Mouse (Mus musculus): ENCODE data around the gene Mapk11. TPM values are rescaled to one million over a fixed set of nuclear protein-coding genes. Genes with fewer than 3 reads are reported as not detected.

The Mapk11 gene
- polyA plus RNA-seq, 2 experiments: 7.0 to 13.4 TPM

DNA sequence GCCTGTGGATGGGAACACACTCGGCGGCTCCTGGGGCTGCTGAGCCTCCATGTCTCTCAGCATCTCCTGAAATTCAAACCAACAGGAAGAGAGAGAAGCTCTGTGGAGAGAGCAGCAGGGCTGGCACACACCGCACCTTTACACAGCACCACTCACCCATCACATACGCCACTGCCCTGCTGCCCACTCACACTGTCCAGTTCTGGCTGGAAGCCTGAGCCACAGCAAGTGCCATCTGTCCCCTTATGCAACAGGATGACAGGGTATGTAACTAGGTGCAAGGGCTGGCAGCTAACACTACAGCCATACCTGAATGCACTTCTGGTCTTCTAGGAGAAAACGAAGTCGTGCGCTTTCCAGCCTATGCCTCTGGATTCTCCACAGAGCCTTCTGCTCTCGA, 45.0 kb downstream of the Mapk11 start:
- DNase-seq (ENCODE audit: low spot score): no peak
- no peak for ATAC-seq (ENCODE audit: low FRiP score, low read depth)

DNA sequence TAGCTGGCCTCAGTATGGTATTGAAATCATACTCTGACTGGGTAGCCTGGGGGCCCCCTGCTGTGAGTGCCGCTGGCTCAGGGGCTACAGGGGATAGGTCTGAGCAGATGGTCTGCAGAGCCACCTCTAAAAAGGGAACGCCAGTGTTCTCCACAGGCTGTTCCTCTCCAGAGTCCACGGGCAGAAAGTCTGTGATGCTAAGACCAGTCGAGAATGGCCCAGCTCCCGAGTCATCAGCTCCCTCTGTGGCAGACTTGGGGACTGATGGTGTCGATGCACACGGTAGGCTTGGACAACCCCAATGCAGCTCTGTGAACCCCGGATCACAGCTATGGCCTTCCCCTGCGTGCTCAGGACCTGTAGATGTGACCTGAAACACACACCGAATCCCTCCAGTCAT, 45.5 kb downstream of the Mapk11 start:
- H3K27ac ChIP-seq (replicated peaks; ENCODE audit: low read depth, low read length): no peak overlapping the region
- no peak overlapping the region for H3K9ac ChIP-seq (ENCODE audit: low read depth, low read length, severe bottlenecking)
- H3K4me3 ChIP-seq (replicated peaks; ENCODE audit: low read length): no peak overlapping the region
- no peak for DNase-seq (ENCODE audit: low spot score)
- no peaks in the 10 kb centered on the region for H3K4me1 ChIP-seq (ENCODE audit: control insufficient read depth, insufficient read depth, low read length)
- no peak for TF ChIP-seq POLR2A (IDR thresholded peaks at IDR 0.05; ENCODE audit: borderline replicate concordance, extremely low read depth, insufficient read depth, insufficient read length)
- no peak for ATAC-seq (ENCODE audit: low FRiP score, low read depth)
- 90% methylated on average over 10 of the region's 10 CpGs for WGBS
- no peak overlapping the region for H3K4me2 ChIP-seq (replicated peaks; ENCODE audit: low read depth, low read length, severe bottlenecking)
- peaks cover 95% of the 10 kb centered on the region for H3K36me3 ChIP-seq (ENCODE audit: control insufficient read depth, insufficient read depth, low read length)
- no peaks in the 10 kb centered on the region for H3K27me3 ChIP-seq (ENCODE audit: control insufficient read depth, insufficient read depth, low read length)
- no peaks in the 10 kb centered on the region for H3K9me3 ChIP-seq (ENCODE audit: control insufficient read depth, low read length)

More for the DNA sequence above, 45.0 kb downstream of the Mapk11 start:
- H3K4me3 ChIP-seq (replicated peaks; ENCODE audit: low read length): no peak overlapping the region
- no peaks in the 10 kb centered on the region for H3K9me3 ChIP-seq (ENCODE audit: control insufficient read depth, low read length)
- no peak overlapping the region for H3K4me2 ChIP-seq (replicated peaks; ENCODE audit: low read depth, low read length, severe bottlenecking)
- no peaks in the 10 kb centered on the region for H3K27me3 ChIP-seq (ENCODE audit: control insufficient read depth, insufficient read depth, low read length)
- H3K27ac ChIP-seq (replicated peaks; ENCODE audit: low read depth, low read length): no peak overlapping the region
- no peak for TF ChIP-seq POLR2A (IDR thresholded peaks at IDR 0.05; ENCODE audit: borderline replicate concordance, extremely low read depth, insufficient read depth, insufficient read length)
- 96% methylated on average over 8 of the region's 8 CpGs for WGBS
- no peak overlapping the region for H3K9ac ChIP-seq (ENCODE audit: low read depth, low read length, severe bottlenecking)
- peaks cover 95% of the 10 kb centered on the region for H3K36me3 ChIP-seq (ENCODE audit: control insufficient read depth, insufficient read depth, low read length)
- no peaks in the 10 kb centered on the region for H3K4me1 ChIP-seq (ENCODE audit: control insufficient read depth, insufficient read depth, low read length)

DNA sequence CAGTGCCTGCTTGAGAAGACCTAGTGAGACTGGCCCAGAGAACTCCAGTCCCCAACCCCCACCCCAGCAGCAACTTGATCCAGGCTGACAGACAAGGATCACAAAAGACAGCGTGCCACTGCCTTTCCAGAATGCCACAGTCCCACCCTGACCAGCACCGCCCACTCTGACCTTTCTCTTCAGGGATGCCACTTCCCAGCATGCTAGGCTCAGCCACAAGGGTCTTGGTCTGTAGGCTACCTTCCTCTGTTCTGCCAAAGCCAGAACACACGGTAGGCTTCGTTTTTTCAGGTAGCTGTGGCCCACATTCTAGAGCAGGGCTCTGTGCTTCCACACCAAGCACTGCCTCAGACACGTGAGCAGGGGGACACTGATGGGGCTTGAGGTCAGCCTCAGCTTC, 46.8 kb downstream of the Mapk11 start:
- no peaks in the 10 kb centered on the region for H3K27me3 ChIP-seq (ENCODE audit: control insufficient read depth, insufficient read depth, low read length)
- H3K27ac ChIP-seq (replicated peaks; ENCODE audit: low read depth, low read length): no peak overlapping the region
- ATAC-seq (ENCODE audit: low FRiP score, low read depth) (no peak), DNase-seq (ENCODE audit: low spot score) (no peak)
- H3K9me3 ChIP-seq (ENCODE audit: control insufficient read depth, low read length): no peaks in the 10 kb centered on the region
- no peak overlapping the region for H3K4me2 ChIP-seq (replicated peaks; ENCODE audit: low read depth, low read length, severe bottlenecking)
- H3K36me3 ChIP-seq (ENCODE audit: control insufficient read depth, insufficient read depth, low read length): peaks cover 95% of the 10 kb centered on the region
- WGBS: 83% methylated on average over 5 of the region's 5 CpGs
- H3K4me3 ChIP-seq (replicated peaks; ENCODE audit: low read length): no peak overlapping the region
- no peak for TF ChIP-seq POLR2A (IDR thresholded peaks at IDR 0.05; ENCODE audit: borderline replicate concordance, extremely low read depth, insufficient read depth, insufficient read length)
- no peak overlapping the region for H3K9ac ChIP-seq (ENCODE audit: low read depth, low read length, severe bottlenecking)
- no peaks in the 10 kb centered on the region for H3K4me1 ChIP-seq (ENCODE audit: control insufficient read depth, insufficient read depth, low read length)

DNA sequence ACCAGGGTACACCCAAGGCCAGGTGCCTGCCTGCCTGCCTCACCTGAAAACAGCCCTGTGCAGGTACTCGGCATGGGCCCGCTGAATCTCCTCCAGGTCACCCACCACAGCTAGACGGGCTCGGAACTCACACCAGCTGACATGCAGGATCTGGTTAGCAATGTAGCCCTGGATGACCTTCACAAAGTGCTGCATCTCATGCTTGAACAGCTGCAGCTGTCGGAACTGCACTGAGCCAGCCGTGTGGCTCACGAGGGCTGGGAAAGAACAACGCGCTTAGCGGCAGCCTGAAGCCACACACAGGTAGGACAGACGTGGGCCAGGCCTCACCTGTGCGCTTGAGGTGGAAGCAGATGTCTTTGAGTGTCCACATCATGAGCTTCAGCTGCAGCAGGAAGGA, 48.6 kb downstream of the Mapk11 start:
- TF ChIP-seq POLR2A (IDR thresholded peaks at IDR 0.05; ENCODE audit: borderline replicate concordance, extremely low read depth, insufficient read depth, insufficient read length): no peak
- Histone ChIP-seq H3K4me1 (ENCODE audit: control insufficient read depth, insufficient read depth, low read length) (no peaks in the 10 kb centered on the region), H3K27ac (replicated peaks; ENCODE audit: low read depth, low read length) (no peak overlapping the region), H3K36me3 (ENCODE audit: control insufficient read depth, insufficient read depth, low read length) (peaks cover 95% of the 10 kb centered on the region), H3K27me3 (ENCODE audit: control insufficient read depth, insufficient read depth, low read length) (no peaks in the 10 kb centered on the region), H3K9ac (ENCODE audit: low read depth, low read length, severe bottlenecking) (no peak overlapping the region), H3K9me3 (ENCODE audit: control insufficient read depth, low read length) (no peaks in the 10 kb centered on the region), H3K4me3 (replicated peaks; ENCODE audit: low read length) (no peak overlapping the region), H3K4me2 (replicated peaks; ENCODE audit: low read depth, low read length, severe bottlenecking) (no peak overlapping the region)
- DNase-seq (ENCODE audit: low spot score) (no peak), ATAC-seq (ENCODE audit: low FRiP score, low read depth) (no peak)
- WGBS: 98% methylated on average over 12 of the region's 12 CpGs

DNA sequence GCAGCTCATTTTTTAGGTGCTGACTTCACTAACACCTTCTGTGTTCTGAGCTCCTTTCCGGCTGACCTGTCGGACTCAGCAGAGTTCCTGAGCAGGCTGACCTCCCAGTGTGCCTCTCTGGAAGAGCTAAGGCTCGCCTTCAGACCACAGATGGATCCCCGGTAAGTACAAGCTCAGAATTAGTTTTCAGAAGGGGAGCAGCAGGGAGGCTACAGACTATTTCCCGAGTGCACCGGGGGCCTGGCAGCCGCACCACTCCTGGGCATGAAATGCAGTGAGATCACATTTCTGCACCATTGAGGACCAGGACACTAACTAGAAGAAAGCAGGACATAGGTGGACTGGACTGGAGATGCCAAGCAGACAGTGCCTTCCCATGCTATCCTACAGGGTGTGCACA, 50.8 kb downstream of the Mapk11 start:
- Histone ChIP-seq H3K27me3 (ENCODE audit: control insufficient read depth, insufficient read depth, low read length) (no peaks in the 10 kb centered on the region), H3K9me3 (ENCODE audit: control insufficient read depth, low read length) (no peaks in the 10 kb centered on the region), H3K9ac (ENCODE audit: low read depth, low read length, severe bottlenecking) (no peak overlapping the region), H3K4me2 (replicated peaks; ENCODE audit: low read depth, low read length, severe bottlenecking) (no peak overlapping the region), H3K4me3 (replicated peaks; ENCODE audit: low read length) (no peak overlapping the region), H3K27ac (replicated peaks; ENCODE audit: low read depth, low read length) (no peak overlapping the region), H3K4me1 (ENCODE audit: control insufficient read depth, insufficient read depth, low read length) (no peaks in the 10 kb centered on the region), H3K36me3 (ENCODE audit: control insufficient read depth, insufficient read depth, low read length) (peaks cover 99% of the 10 kb centered on the region)
- DNase-seq (ENCODE audit: low spot score): no peak
- TF ChIP-seq POLR2A (IDR thresholded peaks at IDR 0.05; ENCODE audit: borderline replicate concordance, extremely low read depth, insufficient read depth, insufficient read length): no peak
- WGBS: 89% methylated on average over 7 of the region's 7 CpGs
- ATAC-seq (ENCODE audit: low FRiP score, low read depth): no peak

DNA sequence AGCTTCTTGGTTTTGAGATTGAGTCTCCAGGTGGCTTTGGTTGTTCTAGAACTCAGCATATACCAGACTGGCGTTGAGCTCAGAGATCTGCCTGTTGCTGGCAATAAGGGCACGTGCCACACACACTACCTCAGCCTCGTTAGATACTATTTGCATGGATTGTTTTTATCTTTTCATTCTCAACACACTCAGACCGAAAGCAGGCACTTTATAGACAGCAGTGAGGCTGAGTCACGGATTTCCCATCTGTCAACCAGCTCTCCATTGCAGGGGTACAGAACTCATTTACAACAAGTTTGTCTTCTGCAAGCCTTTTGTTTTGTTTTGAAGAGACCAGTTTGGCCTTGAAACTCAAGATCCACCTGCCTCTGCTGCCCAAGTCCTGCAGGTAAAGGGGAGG, 52.0 kb downstream of the Mapk11 start:
- Histone ChIP-seq H3K4me2 (replicated peaks; ENCODE audit: low read depth, low read length, severe bottlenecking) (no peak overlapping the region), H3K9ac (ENCODE audit: low read depth, low read length, severe bottlenecking) (no peak overlapping the region), H3K4me1 (ENCODE audit: control insufficient read depth, insufficient read depth, low read length) (no peaks in the 10 kb centered on the region), H3K27me3 (ENCODE audit: control insufficient read depth, insufficient read depth, low read length) (no peaks in the 10 kb centered on the region), H3K36me3 (ENCODE audit: control insufficient read depth, insufficient read depth, low read length) (peaks cover 100% of the 10 kb centered on the region), H3K9me3 (ENCODE audit: control insufficient read depth, low read length) (no peaks in the 10 kb centered on the region), H3K4me3 (replicated peaks; ENCODE audit: low read length) (no peak overlapping the region), H3K27ac (replicated peaks; ENCODE audit: low read depth, low read length) (no peak overlapping the region)
- no peak for ATAC-seq (ENCODE audit: low FRiP score, low read depth)
- TF ChIP-seq POLR2A (IDR thresholded peaks at IDR 0.05; ENCODE audit: borderline replicate concordance, extremely low read depth, insufficient read depth, insufficient read length): no peak
- 88% methylated on average over 5 of the region's 5 CpGs for WGBS
- DNase-seq (ENCODE audit: low spot score): no peak

Small RNAs within 50 kb of the gene (microRNA-seq; reads per million reads assigned to microRNA genes)
- gene Mir6958 (2.3 reads per million, percentile 3 among the genes with 10 or more reads in this experiment), gene Mir7118 (not detected)

Other genes starting within 250 kb of the Mapk11 start
- 0.08 TPM in 1 of 2 replicates, not detected in the other for gene Ttll8, start 195.2 kb downstream of the Mapk11 start, polyA plus RNA-seq (2012; rRNA removed)
- gene Ttll8, start 195.2 kb downstream of the Mapk11 start, polyA plus RNA-seq (2014; fragmentation: Nextera tagmentation; extraction: Ambion mirVana): not detected in 2 replicates
- gene Mlc1, start 170.6 kb downstream of the Mapk11 start, polyA plus RNA-seq (2012; rRNA removed): 0.31 and 0.36 TPM in 2 replicates
- 0.12 and 0.21 TPM in 2 replicates for gene Mlc1, start 170.6 kb downstream of the Mapk11 start, polyA plus RNA-seq (2014; fragmentation: Nextera tagmentation; extraction: Ambion mirVana)
- 0.04 and 0.10 TPM in 2 replicates for gene Mov10l1, start 166.7 kb downstream of the Mapk11 start, polyA plus RNA-seq (2012; rRNA removed)
- gene Mov10l1, start 166.7 kb downstream of the Mapk11 start, polyA plus RNA-seq (2014; fragmentation: Nextera tagmentation; extraction: Ambion mirVana): 0.11 and 0.19 TPM in 2 replicates
- 1.9 and 2.0 TPM in 2 replicates for gene Panx2, start 89.9 kb downstream of the Mapk11 start, polyA plus RNA-seq (2012; rRNA removed)
- 0.29 and 0.48 TPM in 2 replicates for gene Panx2, start 89.9 kb downstream of the Mapk11 start, polyA plus RNA-seq (2014; fragmentation: Nextera tagmentation; extraction: Ambion mirVana)
- gene Trabd, start 74.5 kb downstream of the Mapk11 start, polyA plus RNA-seq (2012; rRNA removed): 43.5 and 51.0 TPM in 2 replicates
- 47.8 and 51.0 TPM in 2 replicates for gene Trabd, start 74.5 kb downstream of the Mapk11 start, polyA plus RNA-seq (2014; fragmentation: Nextera tagmentation; extraction: Ambion mirVana)
- 32.7 and 40.7 TPM in 2 replicates for gene Selenoo, start 60.5 kb downstream of the Mapk11 start, polyA plus RNA-seq (2012; rRNA removed)
- 20.6 and 22.9 TPM in 2 replicates for gene Selenoo, start 60.5 kb downstream of the Mapk11 start, polyA plus RNA-seq (2014; fragmentation: Nextera tagmentation; extraction: Ambion mirVana)
- gene Tubgcp6, start 26.5 kb downstream of the Mapk11 start, polyA plus RNA-seq (2012; rRNA removed): 36.8 and 56.5 TPM in 2 replicates
- 17.2 and 17.6 TPM in 2 replicates for gene Tubgcp6, start 26.5 kb downstream of the Mapk11 start, polyA plus RNA-seq (2014; fragmentation: Nextera tagmentation; extraction: Ambion mirVana)
- 38.1 and 49.4 TPM in 2 replicates for gene Hdac10, start 20.9 kb downstream of the Mapk11 start, polyA plus RNA-seq (2012; rRNA removed)
- 18.7 and 21.8 TPM in 2 replicates for gene Hdac10, start 20.9 kb downstream of the Mapk11 start, polyA plus RNA-seq (2014; fragmentation: Nextera tagmentation; extraction: Ambion mirVana)
- 13.7 and 14.9 TPM in 2 replicates for gene Mapk12, start 8.9 kb downstream of the Mapk11 start, polyA plus RNA-seq (2012; rRNA removed)
- 5.0 and 8.3 TPM in 2 replicates for gene Mapk12, start 8.9 kb downstream of the Mapk11 start, polyA plus RNA-seq (2014; fragmentation: Nextera tagmentation; extraction: Ambion mirVana)
- 212 and 268 TPM in 2 replicates for gene Plxnb2, start 31.2 kb upstream of the Mapk11 start, polyA plus RNA-seq (2012; rRNA removed)
- gene Plxnb2, start 31.2 kb upstream of the Mapk11 start, polyA plus RNA-seq (2014; fragmentation: Nextera tagmentation; extraction: Ambion mirVana): 170 and 183 TPM in 2 replicates
- gene Dennd6b, start 46.9 kb upstream of the Mapk11 start, polyA plus RNA-seq (2012; rRNA removed): 39.2 and 53.6 TPM in 2 replicates
- gene Dennd6b, start 46.9 kb upstream of the Mapk11 start, polyA plus RNA-seq (2014; fragmentation: Nextera tagmentation; extraction: Ambion mirVana): 12.7 and 14.0 TPM in 2 replicates
- gene Ppp6r2, start 61.9 kb upstream of the Mapk11 start, polyA plus RNA-seq (2012; rRNA removed): 59.0 and 71.5 TPM in 2 replicates
- gene Ppp6r2, start 61.9 kb upstream of the Mapk11 start, polyA plus RNA-seq (2014; fragmentation: Nextera tagmentation; extraction: Ambion mirVana): 28.3 and 31.7 TPM in 2 replicates
- gene Sbf1, start 165.7 kb upstream of the Mapk11 start, polyA plus RNA-seq (2012; rRNA removed): 154 and 170 TPM in 2 replicates
- gene Sbf1, start 165.7 kb upstream of the Mapk11 start, polyA plus RNA-seq (2014; fragmentation: Nextera tagmentation; extraction: Ambion mirVana): 65.1 and 72.3 TPM in 2 replicates
- gene Adm2, start 173.1 kb upstream of the Mapk11 start, polyA plus RNA-seq (2012; rRNA removed): 0.74 and 1.0 TPM in 2 replicates
- 0.52 TPM in 1 of 2 replicates, not detected in the other for gene Adm2, start 173.1 kb upstream of the Mapk11 start, polyA plus RNA-seq (2014; fragmentation: Nextera tagmentation; extraction: Ambion mirVana)
- gene Miox, start 184.8 kb upstream of the Mapk11 start, polyA plus RNA-seq (2012; rRNA removed): not detected in 2 replicates
- gene Miox, start 184.8 kb upstream of the Mapk11 start, polyA plus RNA-seq (2014; fragmentation: Nextera tagmentation; extraction: Ambion mirVana): not detected in 2 replicates
- 55.7 and 74.0 TPM in 2 replicates for gene Lmf2, start 206.0 kb upstream of the Mapk11 start, polyA plus RNA-seq (2012; rRNA removed)
- gene Lmf2, start 206.0 kb upstream of the Mapk11 start, polyA plus RNA-seq (2014; fragmentation: Nextera tagmentation; extraction: Ambion mirVana): 49.1 and 53.6 TPM in 2 replicates
- 153 and 209 TPM in 2 replicates for gene Ncaph2, start 206.1 kb upstream of the Mapk11 start, polyA plus RNA-seq (2012; rRNA removed)
- 145 and 160 TPM in 2 replicates for gene Ncaph2, start 206.1 kb upstream of the Mapk11 start, polyA plus RNA-seq (2014; fragmentation: Nextera tagmentation; extraction: Ambion mirVana)
- 19.8 and 27.2 TPM in 2 replicates for gene Sco2, start 224.2 kb upstream of the Mapk11 start, polyA plus RNA-seq (2012; rRNA removed)
- gene Sco2, start 224.2 kb upstream of the Mapk11 start, polyA plus RNA-seq (2014; fragmentation: Nextera tagmentation; extraction: Ambion mirVana): 7.5 and 10.3 TPM in 2 replicates
- 2.0 and 3.3 TPM in 2 replicates for gene Tymp, start 227.4 kb upstream of the Mapk11 start, polyA plus RNA-seq (2012; rRNA removed)
- 1.3 and 1.6 TPM in 2 replicates for gene Tymp, start 227.4 kb upstream of the Mapk11 start, polyA plus RNA-seq (2014; fragmentation: Nextera tagmentation; extraction: Ambion mirVana)
- 0.24 and 0.62 TPM in 2 replicates for gene Odf3b, start 229.7 kb upstream of the Mapk11 start, polyA plus RNA-seq (2012; rRNA removed)
- 0.67 and 0.72 TPM in 2 replicates for gene Odf3b, start 229.7 kb upstream of the Mapk11 start, polyA plus RNA-seq (2014; fragmentation: Nextera tagmentation; extraction: Ambion mirVana)
- 0.03 TPM in 1 of 2 replicates, not detected in the other for gene Klhdc7b, start 235.3 kb upstream of the Mapk11 start, polyA plus RNA-seq (2012; rRNA removed)
- not detected in 2 replicates for gene Klhdc7b, start 235.3 kb upstream of the Mapk11 start, polyA plus RNA-seq (2014; fragmentation: Nextera tagmentation; extraction: Ambion mirVana)